Mouse (Mus musculus) heart, embryonic 10.5 days (tissue): ENCODE measurements around the gene Rslcan18. TPM values are rescaled to one million over a fixed set of nuclear protein-coding genes. Genes with fewer than 3 reads are reported as not detected.
A peak's percentile ranks its signal among the peaks of the same experiment; 100 is the strongest.

ENCODE experiments used
- DNase-seq: peaks from one replicate; pipeline ENCODE4 v3.0.0-alpha.2; 2017; ENCODE audit warnings: low spot score
- H3K27ac ChIP-seq: fragments of 300-500 bp; sonication (generic); 2 replicates; pipeline ENCODE4 v1.5.1; 2016; ENCODE audit warnings: mild to moderate bottlenecking
- H3K27me3 ChIP-seq: fragments of 300-500 bp; sonication (generic); 2 replicates; pipeline ENCODE4 v1.6.1; 2016; ENCODE audit warnings: mild to moderate bottlenecking; ENCODE audit not compliant: poor library complexity, insufficient read depth, severe bottlenecking
- H3K36me3 ChIP-seq: fragments of 300-500 bp; sonication (generic); 2 replicates; pipeline ENCODE4 v1.6.1; 2016; ENCODE audit warnings: mild to moderate bottlenecking, moderate library complexity
- H3K4me1 ChIP-seq: fragments of 300-500 bp; sonication (generic); 2 replicates; pipeline ENCODE4 v1.6.1; 2016; ENCODE audit warnings: mild to moderate bottlenecking
- H3K4me3 ChIP-seq: fragments of 300-500 bp; sonication (generic); 2 replicates; pipeline ENCODE4 v1.5.1; 2016; ENCODE audit warnings: mild to moderate bottlenecking, moderate library complexity
- H3K9me3 ChIP-seq: fragments of 300-500 bp; sonication (generic); 2 replicates; pipeline ENCODE4 v1.6.1; 2016; ENCODE audit warnings: mild to moderate bottlenecking, moderate library complexity
- WGBS: fragments of 180-500 bp; shearing (Covaris S2); methylation state at CpG from one replicate; pipeline ENCODE4 v1.1.7; 2016; 5-methylcytosine and 5-hydroxymethylcytosine counted together
- polyA plus RNA-seq: library from polyadenylated mRNA; unstranded; fragments of >200 nt; fragmentation: Nextera tagmentation; extraction: Ambion mirVana; gene quantifications from 2 replicates; pipeline ENCODE4 v1.2.1, GENCODE M21; 2016

Rslcan18 gene
- polyA plus RNA-seq, 1 experiment from 2014 or later: 0.23 TPM

DNA sequence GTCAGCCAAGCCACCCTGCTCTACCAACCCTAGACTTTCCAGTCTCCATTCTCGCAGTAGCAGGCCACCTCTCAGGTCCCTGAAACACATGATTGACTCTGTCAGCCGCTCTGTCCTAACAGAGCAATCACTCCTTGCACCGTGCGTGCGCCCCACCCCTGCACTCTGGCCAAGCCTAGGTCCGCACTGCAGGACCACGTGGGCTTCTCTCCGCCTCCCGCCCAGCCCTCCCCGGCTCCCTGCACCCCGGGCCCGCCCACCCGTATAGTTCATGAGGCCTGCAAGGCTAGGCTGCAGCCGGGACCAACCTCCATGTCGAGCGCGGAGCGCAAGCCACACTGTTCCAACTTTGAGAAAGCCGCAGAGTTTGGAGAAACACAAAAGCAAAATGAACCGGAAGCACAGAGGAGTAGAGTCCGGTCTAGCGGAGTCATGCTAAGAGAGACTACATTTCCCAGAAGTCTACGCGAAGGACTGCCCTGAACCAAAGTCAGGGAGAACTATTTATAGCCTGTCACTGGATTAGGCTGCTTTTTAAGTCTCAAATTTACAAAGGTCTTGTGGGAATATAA lies 34.8 kb downstream of the Rslcan18 start:
- 0% methylated on average over 24 of the region's 24 CpGs for WGBS
- peak overlapping the region; percentile 76 for H3K4me3 ChIP-seq
- peaks cover 18% of the 10 kb centered on the region for H3K36me3 ChIP-seq
- peak; percentile 95 for DNase-seq
- H3K27ac ChIP-seq: peak overlapping the region; percentile 94
- H3K9me3 ChIP-seq: no peaks in the 10 kb centered on the region
- peaks cover 4% of the 10 kb centered on the region; the same call in 1 of the 2 replicates for H3K4me1 ChIP-seq
- no peaks in the 10 kb centered on the region for H3K27me3 ChIP-seq

- H3K27me3 ChIP-seq: no peaks in the 10 kb centered on the region
- H3K36me3 ChIP-seq: peaks cover 45% of the 10 kb centered on the region
- WGBS: 92% methylated on average over 2 of the region's 2 CpGs
- peaks cover 4% of the 10 kb centered on the region; the same call in 1 of the 2 replicates for H3K4me1 ChIP-seq
- H3K9me3 ChIP-seq: no peaks in the 10 kb centered on the region
- no peak for DNase-seq
- no peak overlapping the region for H3K4me3 ChIP-seq
- H3K27ac ChIP-seq: no peak overlapping the region
These were observed 38.8 kb downstream of the Rslcan18 start for GRCm38 (mm10) chr13:67077244-67077643.

DNA sequence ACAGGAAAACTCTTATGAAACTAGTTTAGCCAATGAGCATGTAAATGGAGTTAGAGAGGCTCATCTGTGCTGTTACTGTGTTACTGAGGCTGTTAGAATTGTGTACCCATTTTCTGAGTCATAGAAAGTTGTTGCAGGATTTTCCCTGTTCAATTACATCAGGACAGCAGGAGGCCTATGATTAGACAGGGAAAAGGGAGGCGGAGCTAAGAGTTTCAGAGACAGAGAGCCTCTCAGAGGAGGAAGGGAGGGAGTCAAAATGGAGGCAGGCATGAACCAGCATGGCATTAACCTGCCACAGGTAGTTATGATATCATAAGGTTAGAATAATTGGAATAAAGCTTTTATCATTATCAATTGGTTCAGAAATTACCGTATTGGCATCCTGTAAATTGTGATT lies 43.3 kb downstream of the Rslcan18 start:
- 90% methylated on average over 2 of the region's 2 CpGs for WGBS
- Histone ChIP-seq H3K4me3 (no peak overlapping the region), H3K27me3 (no peaks in the 10 kb centered on the region), H3K4me1 (no peaks in the 10 kb centered on the region), H3K9me3 (peaks cover 9% of the 10 kb centered on the region; the same call in 1 of the 2 replicates), H3K36me3 (peaks cover 79% of the 10 kb centered on the region), H3K27ac (no peak overlapping the region)
- no peak for DNase-seq

- Histone ChIP-seq H3K36me3 (peaks cover 25% of the 10 kb centered on the region), H3K27me3 (no peaks in the 10 kb centered on the region), H3K9me3 (no peaks in the 10 kb centered on the region), H3K27ac (no peak overlapping the region), H3K4me1 (peaks cover 3% of the 10 kb centered on the region; the same call in 1 of the 2 replicates), H3K4me3 (no peak overlapping the region)
- WGBS: 90% methylated on average over 8 of the region's 8 CpGs
- no peak for DNase-seq
These were observed 50.7 kb downstream of the Rslcan18 start for GRCm38 (mm10) chr13:67065386-67065785.

GRCm38 (mm10) chr13:67062427-67062826 lies 53.6 kb downstream of the Rslcan18 start:
- Histone ChIP-seq H3K36me3 (0 out of 2 replicates have a peak, but pooled peaks cover 2% of the 10 kb centered on the region), H3K27me3 (no peaks in the 10 kb centered on the region), H3K4me1 (peaks cover 8% of the 10 kb centered on the region; the same call in 1 of the 2 replicates), H3K4me3 (no peak overlapping the region), H3K27ac (no peak overlapping the region), H3K9me3 (no peaks in the 10 kb centered on the region)
- no peak for DNase-seq
- WGBS: 44% methylated on average over 7 of the region's 7 CpGs

- Histone ChIP-seq H3K9me3 (no peaks in the 10 kb centered on the region), H3K27ac (peak within 1 kb of the TSS; percentile 89), H3K4me1 (peaks cover 8% of the 10 kb centered on the region; the same call in 1 of the 2 replicates), H3K4me3 (peak within 1 kb of the TSS; percentile 75), H3K36me3 (no peaks in the 10 kb centered on the region), H3K27me3 (no peaks in the 10 kb centered on the region)
- DNase-seq: peak; percentile 97
- WGBS: under 1% methylated on average over 27 of the region's 27 CpGs
These were observed 55.2 kb downstream of the Rslcan18 start, which contains the start of gene Zfp712 for GRCm38 (mm10) chr13:67060786-67061358. Gene Zfp712, minus strand, starts transcription at chr13:67061170.

- no peak for DNase-seq
- Histone ChIP-seq H3K36me3 (no peaks in the 10 kb centered on the region), H3K4me1 (peaks cover 8% of the 10 kb centered on the region; the same call in 1 of the 2 replicates), H3K27ac (peak overlapping the region; percentile 89), H3K27me3 (no peaks in the 10 kb centered on the region), H3K4me3 (peak overlapping the region; percentile 75), H3K9me3 (no peaks in the 10 kb centered on the region)
- WGBS: 2% methylated on average over 12 of the region's 12 CpGs
These were observed 55.8 kb downstream of the Rslcan18 start for GRCm38 (mm10) chr13:67060161-67060785.

Other genes starting within 250 kb of the Rslcan18 start
- gene Gm10767, start 211.3 kb downstream of the Rslcan18 start, polyA plus RNA-seq: 1.3 and 1.4 TPM in 2 replicates
- gene Zfp712, start 55.1 kb downstream of the Rslcan18 start, polyA plus RNA-seq: 2.1 and 2.2 TPM in 2 replicates
- 3.4 and 3.8 TPM in 2 replicates for gene Zfp708, start 18.3 kb downstream of the Rslcan18 start, polyA plus RNA-seq
- gene Gm28557, start 7.7 kb downstream of the Rslcan18 start, polyA plus RNA-seq: 2.0 and 3.0 TPM in 2 replicates
- gene Zfp759, start 5.4 kb upstream of the Rslcan18 start, polyA plus RNA-seq: 1.0 and 1.5 TPM in 2 replicates
- gene Rsl1, start 56.9 kb upstream of the Rslcan18 start, polyA plus RNA-seq: 4.6 and 5.4 TPM in 2 replicates
- 0.99 and 1.3 TPM in 2 replicates for gene Zfp455, start 78.2 kb upstream of the Rslcan18 start, polyA plus RNA-seq
- gene Zfp458, start 162.2 kb upstream of the Rslcan18 start, polyA plus RNA-seq: 1.4 and 1.6 TPM in 2 replicates
- 0.40 and 0.86 TPM in 2 replicates for gene Zfp457, start 190.2 kb upstream of the Rslcan18 start, polyA plus RNA-seq
- 1.5 and 2.6 TPM in 2 replicates for gene Zfp595, start 216.3 kb upstream of the Rslcan18 start, polyA plus RNA-seq
- gene Gm28044, start 244.3 kb upstream of the Rslcan18 start, polyA plus RNA-seq: not detected in 2 replicates
- 0.59 and 0.84 TPM in 2 replicates for gene Zfp953, start 244.3 kb upstream of the Rslcan18 start, polyA plus RNA-seq